Mouse (Mus musculus): ENCODE results near the gene Grid1.

- TF ChIP-seq CTCF (IDR thresholded peaks at IDR 0.05; ENCODE audit: insufficient read depth, low read depth, low read length) (no peak), POLR2A (IDR thresholded peaks at IDR 0.05; ENCODE audit: insufficient read depth, low read depth, low read length) (no peak)
These were observed 489.3 kb downstream of the Grid1 start for GRCm38 (mm10) chr14:35309201-35309600.
